Mouse (Mus musculus): Measurements from ENCODE around the gene Flt3l.
A peak's percentile ranks its signal among the peaks of the same experiment; 100 is the strongest.
"Not testable (repeated sequence)": the region's sequence is repeated elsewhere in the genome, so short reads cannot be mapped to it uniquely, and the experiment has no call there.

The Flt3l gene

DNA sequence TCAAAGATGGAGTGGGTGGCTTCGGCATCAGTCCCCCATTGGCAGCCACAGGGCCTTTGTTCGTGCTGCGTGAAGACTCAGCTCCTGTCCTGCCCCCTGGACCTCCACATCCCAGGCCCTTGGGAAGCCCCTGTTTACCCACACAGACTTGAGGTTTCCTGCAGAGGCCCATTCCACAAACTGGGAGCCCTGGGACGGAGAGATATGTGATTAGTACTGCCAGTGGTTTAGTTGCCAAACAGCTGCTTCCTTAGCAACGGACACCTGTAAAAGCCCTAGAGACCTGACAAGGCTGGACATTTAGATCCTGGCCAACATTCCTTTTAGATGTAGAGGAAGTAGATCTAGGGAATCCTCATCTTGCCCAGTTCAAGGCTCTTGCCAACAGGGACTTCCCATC lies 5.7 kb upstream of the Flt3l start:
- DNase-seq = no peak

GRCm38 (mm10) chr7:45141319-45141718 lies 5.1 kb upstream of the Flt3l start:
- no peak for DNase-seq

DNA sequence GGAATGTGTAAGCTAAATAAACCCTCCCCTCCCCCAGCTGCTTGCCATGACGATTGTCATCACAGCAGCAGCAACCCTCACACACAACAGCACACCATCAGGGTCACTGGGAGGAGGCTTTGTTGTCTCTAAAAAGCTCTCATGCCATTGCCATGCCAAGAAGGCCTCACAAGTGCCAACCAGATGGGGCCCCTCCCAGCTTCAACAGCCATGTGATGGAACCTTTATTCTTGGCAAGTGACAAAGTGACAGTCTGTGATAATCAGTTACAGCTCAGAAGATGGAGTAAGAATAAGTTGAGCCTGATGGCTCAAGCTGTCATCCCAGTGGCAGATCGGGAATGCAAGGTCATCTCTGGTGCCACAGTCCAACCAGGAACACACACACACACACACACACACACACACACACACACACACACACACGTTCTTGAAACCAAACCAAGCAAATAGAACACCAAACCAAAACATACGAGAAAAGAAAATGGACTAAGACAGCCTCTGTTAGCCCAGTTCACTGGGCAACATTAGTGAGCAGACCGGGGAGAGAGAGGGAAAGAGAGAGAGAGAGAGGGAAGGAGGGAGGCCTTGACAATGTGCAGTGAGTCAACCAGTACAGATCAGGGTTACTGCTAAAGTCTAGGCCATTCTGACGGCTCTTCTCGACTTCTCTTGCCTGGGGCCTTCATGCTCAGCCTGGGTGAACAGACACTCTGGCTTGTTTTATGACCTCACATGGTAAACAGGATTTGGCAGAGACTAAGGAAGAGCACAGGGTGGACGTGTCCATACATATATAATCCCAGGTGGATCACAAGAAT lies 3.9 kb upstream of the Flt3l start:
- no peak for DNase-seq

DNA sequence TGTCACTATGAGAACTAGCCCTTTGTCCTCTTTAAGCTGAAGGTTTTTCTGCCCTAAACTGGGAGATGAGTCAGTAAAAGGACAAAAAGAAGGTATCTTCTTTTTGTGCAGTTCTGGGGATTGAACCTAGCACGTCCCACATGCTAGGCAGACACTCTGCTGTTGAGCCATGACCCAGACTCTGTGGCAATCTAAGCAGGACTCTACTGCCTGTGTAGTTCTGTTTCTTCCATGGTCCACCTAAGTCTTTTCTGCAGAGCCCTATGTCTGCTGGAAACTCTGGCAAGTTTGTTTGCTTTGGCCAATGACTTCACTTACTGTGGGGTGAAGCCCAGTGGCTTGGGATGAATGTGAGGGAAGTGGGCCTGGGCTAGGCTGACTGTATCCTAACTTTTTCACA lies 2.2 kb upstream of the Flt3l start:
- DNase-seq = no peak

- DNase-seq = no peak
Observed at GRCm38 (mm10) chr7:45137171-45138006, 1.2 kb upstream of the Flt3l start.

- DNase-seq = no peak
Observed at GRCm38 (mm10) chr7:45135370-45135769, 862 bp downstream of the Flt3l start.

DNA sequence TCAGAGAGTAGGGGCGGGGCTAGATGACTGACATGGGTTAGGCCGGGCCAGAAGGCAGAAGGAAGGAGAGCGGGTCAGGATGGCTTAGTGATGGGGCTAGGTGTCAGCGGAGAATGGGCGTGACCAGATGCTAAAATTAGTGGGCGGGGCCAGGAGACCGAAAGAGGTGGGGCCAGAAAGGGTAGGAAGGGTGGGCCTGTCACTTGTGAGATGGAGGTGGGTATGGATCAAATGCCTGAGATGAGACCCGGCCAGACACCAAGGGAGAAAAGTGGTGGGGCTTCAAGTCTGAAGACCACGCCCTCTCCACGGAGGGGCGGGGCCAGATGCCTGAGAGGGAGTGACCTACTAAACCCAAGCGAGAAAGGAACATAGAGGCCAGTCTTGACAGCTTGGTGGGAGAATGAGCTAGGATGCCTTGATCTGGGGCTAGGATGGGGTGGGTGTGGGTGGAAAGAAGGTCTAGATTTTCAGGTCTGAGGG lies 1.6 kb downstream of the Flt3l start:
- DNase-seq = no peak

- DNase-seq = no peak
Observed at GRCm38 (mm10) chr7:45133446-45134159, 2.6 kb downstream of the Flt3l start.

- no peak for DNase-seq
Observed at GRCm38 (mm10) chr7:45131850-45132249, 4.4 kb downstream of the Flt3l start.

DNA sequence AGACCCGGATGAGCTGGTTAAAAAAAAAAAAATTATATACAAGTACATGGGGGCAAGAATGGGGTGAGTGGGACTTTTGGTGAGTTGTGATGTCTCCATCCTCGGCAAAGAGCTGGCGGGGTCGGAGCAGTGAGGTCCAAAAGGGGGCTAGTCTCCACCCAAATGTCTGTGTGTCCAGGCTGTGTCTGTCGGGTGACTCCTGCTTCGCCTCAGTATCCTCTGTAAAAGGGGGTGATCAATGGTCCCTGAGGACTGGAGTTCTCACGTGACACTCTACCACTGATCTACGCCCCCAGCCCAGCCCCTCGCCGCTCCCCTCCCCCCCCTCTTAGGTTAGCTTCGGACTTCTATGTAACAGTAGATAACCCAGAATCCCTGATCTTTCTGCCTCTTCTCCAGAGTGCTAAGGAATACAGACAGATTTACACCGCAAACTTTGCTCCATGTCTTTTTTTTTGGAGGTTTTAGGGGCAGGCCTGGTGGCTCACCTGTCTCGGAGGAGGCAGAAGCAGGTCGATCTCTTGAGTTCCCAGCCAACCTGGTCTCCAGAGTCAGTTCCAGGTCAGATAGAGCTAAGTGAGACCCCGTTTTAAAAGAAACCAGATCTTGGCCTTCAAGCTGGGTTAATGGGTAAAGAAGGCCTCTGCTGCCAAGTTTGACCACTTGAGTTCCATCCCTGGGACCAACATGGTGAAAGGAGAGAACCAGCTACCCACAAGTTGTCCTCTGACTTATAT lies 6.3 kb downstream of the Flt3l start:
- DNase-seq = no peak

GRCm38 (mm10) chr7:45129318-45129717 lies 6.9 kb downstream of the Flt3l start:
- DNase-seq = peak in 1 of 2 experiments; percentile 45

DNA sequence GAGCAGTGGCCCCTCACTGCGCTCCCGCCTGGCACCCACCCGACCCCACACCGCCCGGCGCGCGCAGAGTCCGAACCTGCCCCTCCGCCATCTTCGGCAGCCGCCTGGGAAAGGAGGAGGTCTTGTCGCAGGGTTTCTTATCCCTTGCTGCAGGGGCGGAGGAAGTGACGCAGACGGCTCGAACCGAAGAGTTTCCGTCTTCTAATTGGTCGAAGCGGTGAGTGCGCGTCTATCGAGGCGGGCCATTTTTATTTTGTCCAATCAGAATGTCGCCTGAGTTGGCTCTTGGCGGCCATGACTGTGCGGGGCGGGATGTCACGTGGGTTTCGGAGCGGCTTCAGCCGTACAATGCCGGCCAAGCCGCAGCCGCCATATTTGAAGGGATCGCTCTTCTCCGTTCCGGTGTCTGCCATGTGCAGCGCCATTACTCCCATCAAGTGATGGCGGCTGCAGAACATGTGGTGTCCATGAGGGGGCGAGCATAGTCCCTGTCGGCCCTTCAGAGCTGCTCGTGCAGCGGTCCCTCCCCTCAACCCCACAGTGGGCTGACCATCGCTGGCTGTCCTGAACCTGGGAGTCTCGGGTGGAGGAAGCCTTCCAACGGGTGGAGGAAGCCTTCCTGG lies 7.5 kb downstream of the Flt3l start, which contains the start of gene Rpl13a:
Rpl13a (minus strand) TSS at position 138 of the 623 bp plus-strand sequence.
- DNase-seq = peak; percentile 99

DNA sequence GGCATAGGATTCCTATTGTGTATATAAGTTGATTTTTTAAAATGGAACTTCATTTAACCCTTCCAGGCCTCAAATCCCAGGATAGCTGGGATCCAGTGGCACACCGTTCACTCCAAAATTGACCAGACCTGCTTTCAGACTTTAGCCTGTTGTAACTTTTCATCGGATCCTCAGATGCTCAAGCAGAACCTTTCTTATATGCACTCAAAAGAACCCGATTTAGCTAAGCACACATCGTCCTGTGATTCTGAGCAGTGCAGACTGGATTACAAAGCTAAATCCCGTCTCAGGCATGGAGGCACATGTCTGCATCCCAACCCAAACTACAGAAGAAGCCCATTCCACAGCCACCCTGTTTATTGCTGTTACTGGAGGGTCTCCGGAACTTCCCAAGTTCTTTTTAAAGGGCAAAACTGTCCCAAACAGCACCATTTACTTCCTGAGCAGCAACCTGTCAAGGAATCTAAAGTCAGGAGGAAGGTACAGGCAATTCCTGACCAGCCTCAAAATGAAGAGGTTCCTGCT lies 8.5 kb downstream of the Flt3l start:
- DNase-seq = no peak

DNA sequence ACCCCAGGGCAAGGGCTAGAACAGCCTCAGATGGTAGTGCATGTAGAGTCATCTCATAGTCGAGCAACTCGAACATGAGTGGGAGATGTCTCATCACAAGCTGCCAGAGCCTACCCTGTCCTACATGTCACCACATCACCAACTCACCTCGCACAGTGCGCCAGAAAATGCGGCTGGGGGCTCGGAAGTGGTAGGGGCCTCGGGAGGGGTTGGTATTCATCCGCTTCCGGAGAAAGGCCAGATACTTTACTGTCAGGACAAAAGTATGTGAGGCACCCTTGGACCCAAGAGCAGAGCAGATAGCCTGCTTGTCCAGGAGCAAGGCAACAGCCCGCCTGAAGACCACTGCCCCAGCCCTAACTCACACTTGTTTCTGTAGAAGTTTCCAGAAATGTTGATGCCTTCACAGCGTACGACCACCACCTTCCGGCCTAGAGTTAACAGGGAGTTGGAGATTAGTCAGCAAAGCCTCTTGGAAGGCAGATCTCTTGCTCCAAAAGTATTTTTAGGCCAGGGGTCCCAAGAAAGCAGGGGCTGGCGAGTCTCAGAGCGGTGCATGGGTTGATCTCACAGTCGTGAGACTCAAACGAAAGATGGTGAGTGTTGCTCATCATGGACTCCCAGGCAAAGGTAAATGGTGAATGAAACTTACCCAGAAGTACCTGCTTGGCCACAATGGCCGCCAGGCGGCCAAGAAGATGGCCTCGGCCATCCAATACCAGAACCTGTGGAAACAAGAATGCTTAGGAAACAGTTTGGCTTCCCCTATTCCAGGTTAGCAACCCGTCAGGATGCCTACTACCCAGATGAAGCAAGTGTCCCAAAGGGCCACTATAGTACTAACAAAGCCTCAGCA lies 9.2 kb downstream of the Flt3l start:
- DNase-seq = no peak

GRCm38 (mm10) chr7:45126147-45126843 lies 9.9 kb downstream of the Flt3l start:
- no peak for DNase-seq

DNA sequence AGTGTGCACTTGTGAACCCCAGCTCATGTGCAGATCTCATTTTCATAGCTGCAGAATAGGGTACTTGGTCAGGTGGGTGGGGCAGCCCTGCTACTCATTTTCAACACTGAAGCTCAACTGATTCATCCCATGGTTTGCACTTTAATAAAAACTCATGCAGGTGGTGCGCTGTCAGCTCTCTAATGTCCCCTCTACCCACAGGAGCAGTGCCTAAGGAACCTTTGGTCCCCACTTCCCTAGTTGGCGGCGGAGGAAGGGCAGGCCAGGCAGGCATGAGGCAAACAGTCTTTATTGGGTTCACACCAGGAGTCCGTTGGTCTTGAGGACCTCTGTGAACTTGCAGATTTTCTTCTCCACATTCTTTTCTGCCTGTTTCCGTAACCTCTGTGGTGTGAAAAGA lies 10.6 kb downstream of the Flt3l start:
- not testable (repeated sequence) for DNase-seq

GRCm38 (mm10) chr7:45125144-45125600 lies 11.1 kb downstream of the Flt3l start:
- DNase-seq = no peak

DNA sequence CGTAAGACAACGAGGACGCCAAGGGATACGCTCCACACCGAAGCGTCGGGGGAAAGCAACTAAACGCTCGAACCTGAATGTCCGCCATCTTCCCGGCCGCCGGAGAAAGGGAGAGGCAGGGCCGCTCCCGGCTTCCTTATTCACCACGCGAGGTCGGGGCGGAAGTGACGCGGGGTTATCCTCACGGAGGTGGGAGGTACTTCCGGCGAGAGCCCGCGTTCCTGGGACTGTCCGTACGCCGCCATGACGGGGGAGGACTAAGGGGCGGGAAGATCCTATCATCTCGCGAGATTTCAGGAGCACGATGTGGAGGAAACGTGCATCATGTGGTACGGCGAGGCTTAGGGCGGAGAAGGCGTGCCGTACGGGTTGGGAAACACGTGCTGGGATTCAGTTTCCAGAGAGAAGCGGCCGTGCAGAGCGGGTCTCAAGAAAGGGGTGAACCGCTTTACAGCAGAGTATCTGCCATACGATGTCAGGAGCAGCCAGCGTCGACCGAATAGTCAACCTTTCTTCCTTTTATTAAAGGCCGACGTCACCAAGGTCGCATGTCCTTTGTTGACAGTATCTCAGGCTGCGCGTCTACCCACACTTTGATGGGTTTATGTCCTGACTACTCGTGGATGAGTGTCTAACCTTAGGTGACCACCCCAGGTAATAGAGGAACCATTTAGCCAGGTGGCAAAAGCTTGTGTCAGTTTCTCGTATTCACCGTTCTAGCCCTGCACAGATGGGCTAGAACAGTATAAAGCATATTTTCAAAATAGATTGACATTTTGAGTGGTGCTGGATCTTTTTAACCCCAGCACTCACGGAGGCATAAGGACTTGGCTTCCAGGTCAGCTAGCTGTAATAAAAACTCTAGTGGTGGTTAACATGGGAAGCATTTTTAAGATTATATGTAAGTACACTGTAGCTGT lies 11.7 kb downstream of the Flt3l start, which contains the start of gene Rps11:
Rps11 (minus strand) TSS at position 216 of the 920 bp plus-strand sequence.
- peak; percentile 99 for DNase-seq

GRCm38 (mm10) chr7:45123186-45123570 lies 13.1 kb downstream of the Flt3l start:
- DNase-seq = no peak
